Mouse (Mus musculus) heart, embryonic 13.5 days (tissue): ENCODE data around the gene 2200002D01Rik. TPM values are rescaled to one million over a fixed set of nuclear protein-coding genes. Genes with fewer than 3 reads are reported as not detected.
"Not testable (repeated sequence)": the region's sequence is repeated elsewhere in the genome, so short reads cannot be mapped to it uniquely, and the experiment has no call there.

ENCODE experiments used
- ATAC-seq: fragments of 200-750 bp; cut with Nextera tagmentation; 2 replicates; pipeline ENCODE4 v1.8.0; 2017; ENCODE audit warnings: moderate TSS enrichment; ENCODE audit not compliant: insufficient number of reproducible peaks, low FRiP score, low TSS enrichment; ENCODE audit errors: extremely low read depth
- H3K27ac ChIP-seq: fragments of 300-500 bp; sonication (generic); replicated peaks from 2 replicates; pipeline ENCODE4 v1.5.1; 2015; ENCODE audit warnings: moderate library complexity, mild to moderate bottlenecking, inconsistent platforms
- H3K27me3 ChIP-seq: fragments of 300-500 bp; sonication (generic); replicated peaks from 2 replicates; pipeline ENCODE4 v1.6.1; 2015; ENCODE audit warnings: mild to moderate bottlenecking, inconsistent platforms
- H3K36me3 ChIP-seq: fragments of 300-500 bp; sonication (generic); 2 replicates; pipeline ENCODE4 v1.6.1; 2015; ENCODE audit warnings: mild to moderate bottlenecking, inconsistent platforms
- H3K4me1 ChIP-seq: fragments of 300-500 bp; sonication (generic); 2 replicates; pipeline ENCODE4 v1.6.1; 2015; ENCODE audit warnings: inconsistent platforms
- H3K4me2 ChIP-seq: fragments of 300-500 bp; sonication (generic); 2 replicates; pipeline ENCODE4 v1.6.1; 2015; ENCODE audit warnings: inconsistent platforms, mild to moderate bottlenecking, moderate library complexity
- H3K4me3 ChIP-seq: fragments of 300-500 bp; sonication (generic); 2 replicates; pipeline ENCODE4 v1.5.1; 2015; ENCODE audit warnings: moderate library complexity, mild to moderate bottlenecking, inconsistent platforms
- H3K9ac ChIP-seq: fragments of 300-500 bp; sonication (generic); 2 replicates; pipeline ENCODE4 v1.6.1; 2015; ENCODE audit warnings: inconsistent platforms, mild to moderate bottlenecking, moderate library complexity
- H3K9me3 ChIP-seq: fragments of 300-500 bp; sonication (generic); 2 replicates; pipeline ENCODE4 v1.6.1; 2016; ENCODE audit warnings: inconsistent platforms
- WGBS: fragments of 180-500 bp; shearing (Covaris S2); methylation state at CpG from one replicate; pipeline ENCODE4 v1.1.7; 2015; ENCODE audit warnings: mixed read lengths; 5-methylcytosine and 5-hydroxymethylcytosine counted together
- polyA plus RNA-seq: library from polyadenylated mRNA; unstranded; fragments of >200 nt; fragmentation: Nextera tagmentation; extraction: Ambion mirVana; gene quantifications from 2 replicates; pipeline ENCODE4 v1.2.1, GENCODE M21; 2015

2200002D01Rik gene
- polyA plus RNA-seq, 1 experiment from 2014 or later = 7.3 TPM

DNA sequence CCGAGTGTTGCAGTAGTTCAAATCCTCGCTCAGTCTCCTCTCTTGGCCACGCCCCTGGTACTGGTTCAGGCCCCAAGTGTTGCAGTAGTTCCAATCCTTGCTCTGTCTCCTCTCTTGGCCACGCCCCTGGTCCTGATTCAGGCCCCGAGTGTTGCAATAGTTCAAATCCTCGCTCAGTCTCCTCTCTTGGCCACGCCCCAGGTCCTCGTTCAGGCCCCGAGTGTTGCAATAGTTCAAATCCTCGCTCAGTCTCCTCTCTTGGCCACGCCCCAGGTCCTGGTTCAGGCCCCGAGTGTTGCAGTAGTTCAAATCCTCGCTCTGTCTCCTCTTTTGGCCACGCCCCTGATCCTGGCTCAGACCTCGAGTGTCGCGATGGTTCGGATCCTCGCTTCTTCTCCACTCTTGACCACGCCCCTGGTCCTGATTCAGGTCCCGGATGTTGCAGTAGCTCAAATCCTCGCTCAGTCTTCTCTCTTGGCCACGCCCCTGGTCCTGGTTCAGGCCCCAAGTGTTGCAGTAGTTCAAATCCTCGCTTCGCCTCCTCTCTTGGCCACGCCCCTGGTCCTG is 36.0 kb downstream of the 2200002D01Rik start:
- WGBS = 10% methylated on average over 26 of the region's 26 CpGs
- H3K36me3 ChIP-seq = peaks cover 6% of the 10 kb centered on the region; the same call in 1 of the 2 replicates

DNA sequence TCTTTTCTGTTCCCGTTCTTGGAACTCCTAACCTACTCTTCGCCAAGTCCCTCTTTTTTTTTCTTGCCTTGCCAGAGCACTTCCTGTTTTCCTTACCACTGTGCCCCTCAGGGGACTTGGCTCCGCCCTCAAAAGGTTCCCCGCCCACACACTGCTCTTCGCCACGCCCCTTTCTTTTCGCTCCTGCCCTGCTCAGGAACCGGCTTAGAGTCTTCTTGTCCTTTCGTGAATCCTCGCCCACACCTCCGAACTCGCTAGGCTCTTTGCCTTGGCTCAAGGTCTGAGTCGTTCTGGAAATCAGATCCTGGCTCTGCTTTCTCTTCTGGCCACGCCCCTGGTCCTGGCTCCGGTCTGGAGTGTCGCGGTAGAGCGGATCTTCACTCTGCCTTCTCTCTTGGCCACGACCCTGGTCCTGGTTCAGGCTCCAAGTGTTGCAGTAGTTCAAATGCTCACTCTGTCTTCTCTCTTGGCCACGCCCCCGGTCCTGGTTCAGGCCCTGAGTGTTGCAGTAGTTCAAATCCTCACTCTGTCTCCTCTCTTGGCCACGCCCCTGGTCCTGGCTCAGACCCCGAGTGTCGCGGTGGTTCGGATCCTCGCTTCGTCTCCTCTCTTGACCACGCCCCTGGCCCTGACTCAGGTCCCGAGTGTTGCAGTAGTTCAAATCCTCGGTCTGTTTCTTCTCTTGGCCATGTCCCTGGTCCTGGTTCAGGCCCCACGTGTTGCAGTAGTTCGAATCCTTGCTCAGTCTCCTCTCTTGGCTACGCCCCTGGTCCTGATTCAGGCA is 36.7 kb downstream of the 2200002D01Rik start:
- H3K36me3 ChIP-seq = peaks cover under 1% of the 10 kb centered on the region; the same call in 1 of the 2 replicates
- H3K9me3 ChIP-seq = peaks cover 9% of the 10 kb centered on the region; the same call in 1 of the 2 replicates
- H3K27me3 ChIP-seq = peaks cover 16% of the 10 kb centered on the region
- peak overlapping the region; percentile 69 for H3K4me2 ChIP-seq
- H3K27ac ChIP-seq = peak overlapping the region; percentile 71
- peaks cover 8% of the 10 kb centered on the region; the same call in 1 of the 2 replicates for H3K4me1 ChIP-seq
- peak overlapping the region; percentile 71 for H3K9ac ChIP-seq
- peak; percentile 32 for ATAC-seq
- peak overlapping the region; percentile 58 for H3K4me3 ChIP-seq
- 3% methylated on average over 34 of the region's 34 CpGs for WGBS

More for the DNA sequence above, 36.0 kb downstream of the 2200002D01Rik start:
- Histone ChIP-seq H3K9me3 (peaks cover 13% of the 10 kb centered on the region; the same call in 1 of the 2 replicates), H3K4me2 (peak overlapping the region; percentile 69), H3K4me3 (peak overlapping the region; percentile 58), H3K9ac (no peak overlapping the region), H3K27ac (no peak overlapping the region), H3K4me1 (peaks cover 8% of the 10 kb centered on the region; the same call in 1 of the 2 replicates), H3K27me3 (peaks cover 16% of the 10 kb centered on the region)
- no peak for ATAC-seq

DNA sequence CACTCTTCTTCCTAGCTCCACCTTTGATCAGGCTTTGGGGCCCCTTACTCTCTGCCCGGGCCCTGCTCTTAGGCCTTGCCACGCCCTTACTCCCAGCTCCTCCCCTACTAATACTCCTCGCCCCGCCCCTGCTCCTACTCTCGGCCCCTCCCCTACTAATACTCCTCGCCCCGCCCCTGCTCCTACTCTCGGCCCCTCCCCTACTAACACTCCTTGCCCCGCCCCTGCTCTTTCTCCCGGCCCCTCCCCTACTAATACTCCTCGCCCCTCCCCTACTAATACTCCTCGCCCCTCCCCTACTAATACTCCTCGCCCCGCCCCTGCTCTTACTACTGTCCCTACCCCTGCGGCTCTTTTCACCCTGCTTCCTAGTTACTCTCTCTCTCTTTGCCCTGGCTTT is 37.3 kb downstream of the 2200002D01Rik start:
- H3K4me1 ChIP-seq, H3K9me3 ChIP-seq, H3K36me3 ChIP-seq: not testable (repeated sequence)
- WGBS = 22% methylated on average over 14 of the region's 15 CpGs
- Histone ChIP-seq H3K27me3 (peaks cover 16% of the 10 kb centered on the region), H3K27ac (peak overlapping the region; percentile 71), H3K4me2 (peak overlapping the region; percentile 69), H3K4me3 (peak overlapping the region; percentile 58), H3K9ac (peak overlapping the region; percentile 71)
- ATAC-seq = peak; percentile 51; the same call in 1 of the 2 replicates

DNA sequence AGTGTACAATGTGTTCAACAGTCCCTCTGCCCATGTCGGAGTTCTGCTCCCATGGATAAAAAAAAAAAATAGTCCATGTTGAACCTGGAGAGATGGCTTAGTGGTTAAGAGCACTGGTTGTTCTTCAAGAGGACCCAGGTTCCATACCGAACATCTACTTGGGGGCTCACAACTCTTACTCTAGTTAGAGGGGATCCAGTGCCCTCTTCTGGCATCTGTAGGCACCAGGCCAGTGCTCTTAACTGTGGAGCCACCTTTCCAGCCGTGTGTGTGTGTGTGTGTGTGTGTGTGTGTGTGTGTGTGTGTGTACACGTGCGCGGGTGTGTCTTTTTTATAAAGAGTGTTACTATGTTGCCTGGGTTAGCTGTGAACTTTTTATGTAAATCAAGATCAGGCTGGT is 45.7 kb downstream of the 2200002D01Rik start:
- WGBS = 68% methylated on average over 6 of the region's 6 CpGs
- no peak for ATAC-seq

More for the DNA sequence above, 45.7 kb downstream of the 2200002D01Rik start:
- Histone ChIP-seq H3K27me3 (no peaks in the 10 kb centered on the region; the same call in 1 of the 2 replicates), H3K9me3 (no peaks in the 10 kb centered on the region), H3K4me2 (no peak overlapping the region), H3K36me3 (no peaks in the 10 kb centered on the region), H3K9ac (no peak overlapping the region), H3K4me1 (no peaks in the 10 kb centered on the region), H3K27ac (no peak overlapping the region), H3K4me3 (no peak overlapping the region)

Other genes with a start within 250 kb of the 2200002D01Rik start
- gene Ryr1, start 123.3 kb downstream of the 2200002D01Rik start, polyA plus RNA-seq = 0.19 and 0.31 TPM in 2 replicates
- gene Rasgrp4, start 113.6 kb downstream of the 2200002D01Rik start, polyA plus RNA-seq = 0.56 and 0.62 TPM in 2 replicates
- 11.0 and 11.9 TPM in 2 replicates for gene Fam98c, start 92.2 kb downstream of the 2200002D01Rik start, polyA plus RNA-seq
- gene Ggn, start 78.3 kb downstream of the 2200002D01Rik start, polyA plus RNA-seq = 0.33 and 0.48 TPM in 2 replicates
- 1.3 and 1.5 TPM in 2 replicates for gene Spred3, start 78.1 kb downstream of the 2200002D01Rik start, polyA plus RNA-seq
- gene Psmd8, start 67.8 kb downstream of the 2200002D01Rik start, polyA plus RNA-seq = 209 and 219 TPM in 2 replicates
- 0.41 and 0.42 TPM in 2 replicates for gene Catsperg1, start 34.4 kb downstream of the 2200002D01Rik start, polyA plus RNA-seq
- 1.6 and 1.7 TPM in 2 replicates for gene Kcnk6, start 16.0 kb downstream of the 2200002D01Rik start, polyA plus RNA-seq
- gene Yif1b, start 10.1 kb downstream of the 2200002D01Rik start, polyA plus RNA-seq = 107 and 117 TPM in 2 replicates
- 111 and 116 TPM in 2 replicates for gene Spint2, start 33.4 kb upstream of the 2200002D01Rik start, polyA plus RNA-seq
- gene Ppp1r14a, start 40.8 kb upstream of the 2200002D01Rik start, polyA plus RNA-seq = 13.3 and 14.9 TPM in 2 replicates
- 2.0 and 3.7 TPM in 2 replicates for gene Dpf1, start 55.5 kb upstream of the 2200002D01Rik start, polyA plus RNA-seq